Mouse (Mus musculus) limb, embryonic 14.5 days (tissue): Measurements from ENCODE around the gene Mtm1. TPM values are rescaled to one million over a fixed set of nuclear protein-coding genes. Genes with fewer than 3 reads are reported as not detected.

Source experiments
- ATAC-seq: fragments of 200-750 bp; cut with Nextera tagmentation; 2 replicates; pipeline ENCODE4 v1.8.0; 2017; ENCODE audit warnings: low read depth, moderate number of reproducible peaks, moderate TSS enrichment; ENCODE audit not compliant: low FRiP score
- DNase-seq: peaks from one replicate; pipeline ENCODE4 v3.0.0-alpha.2; 2015; ENCODE audit warnings: low spot score
- H3K27ac ChIP-seq: fragments of 300-500 bp; sonication (generic); replicated peaks from 2 replicates; pipeline ENCODE4 v1.5.1; 2014; ENCODE audit warnings: low read depth, mild to moderate bottlenecking, low read length, moderate library complexity, mixed read lengths
- H3K27me3 ChIP-seq: fragments of 300-500 bp; sonication (generic); 2 replicates; pipeline ENCODE4 v1.6.1; 2014; ENCODE audit warnings: low read length, mixed read lengths; ENCODE audit not compliant: control insufficient read depth, insufficient read depth
- H3K36me3 ChIP-seq: fragments of 300-500 bp; sonication (generic); 2 replicates; pipeline ENCODE4 v1.6.1; 2014; ENCODE audit warnings: mild to moderate bottlenecking, low read length, moderate library complexity, mixed read lengths; ENCODE audit not compliant: control insufficient read depth, insufficient read depth
- H3K4me1 ChIP-seq: fragments of 300-500 bp; sonication (generic); 2 replicates; pipeline ENCODE4 v1.6.1; 2014; ENCODE audit warnings: antibody characterized with exemption, low read length, mixed read lengths; ENCODE audit not compliant: control insufficient read depth, insufficient read depth
- H3K4me2 ChIP-seq: fragments of 300-500 bp; sonication (generic); replicated peaks from 2 replicates; pipeline ENCODE4 v1.6.1; 2014; ENCODE audit warnings: low read depth, mild to moderate bottlenecking, low read length, moderate library complexity; ENCODE audit not compliant: severe bottlenecking
- H3K4me3 ChIP-seq: fragments of 300-500 bp; sonication (generic); replicated peaks from 2 replicates; pipeline ENCODE4 v1.5.1; 2014; ENCODE audit warnings: low read length
- H3K9ac ChIP-seq: fragments of 300-500 bp; sonication (generic); 2 replicates; pipeline ENCODE4 v1.6.1; 2014; ENCODE audit warnings: mild to moderate bottlenecking, low read depth, low read length, moderate library complexity; ENCODE audit not compliant: severe bottlenecking
- H3K9me3 ChIP-seq: fragments of 300-500 bp; sonication (generic); 2 replicates; pipeline ENCODE4 v1.6.1; 2016; ENCODE audit warnings: low read length; ENCODE audit not compliant: control insufficient read depth
- POLR2A ChIP-seq: fragments of 200-500 bp; IDR thresholded peaks from 2 replicates; pipeline ENCODE4 v1.8.0; 2012; ENCODE audit warnings: inconsistent platforms, mild to moderate bottlenecking, moderate library complexity, borderline replicate concordance; ENCODE audit not compliant: insufficient read depth, insufficient read length; ENCODE audit errors: extremely low read depth
- WGBS: fragments of 180-500 bp; shearing (Covaris S2); extraction: QIAGEN DNeasy Blood & Tissue Kit; methylation state at CpG from one replicate; pipeline ENCODE4 v1.1.7; 2014; 5-methylcytosine and 5-hydroxymethylcytosine counted together
- polyA plus RNA-seq, 2 experiments: library from polyadenylated mRNA; depleted of rRNA in 1 of 2; stranded (reverse) in 1 of 2; unstranded in 1 of 2; fragments of >200 nt; fragmentation: Nextera tagmentation in 1 of 2; extraction: Ambion mirVana in 1 of 2; gene quantifications; 2 replicates each; pipeline versions ENCODE4 v1.2.1 to v1.2.3; 2012 to 2014

The Mtm1 gene
- polyA plus RNA-seq (2012; rRNA removed) (1.9 and 2.5 TPM in 2 replicates), polyA plus RNA-seq (2014; fragmentation: Nextera tagmentation; extraction: Ambion mirVana) (2.6 and 4.0 TPM in 2 replicates)

- no peaks in the 10 kb centered on the region; the same call in 1 of the 2 replicates for H3K27me3 ChIP-seq
These were observed at the start of gene Mtm1 for GRCm38 (mm10) chrX:71210467-71210866. TSS of gene Mtm1 (plus strand) at chrX:71210767.

GRCm38 (mm10) chrX:71181526-71181925, 29.0 kb upstream of the Mtm1 start:
- no peak for DNase-seq
- H3K4me3 ChIP-seq: no peak overlapping the region
- TF ChIP-seq POLR2A: no peak
- no peak overlapping the region for H3K27ac ChIP-seq
- H3K9me3 ChIP-seq: no peaks in the 10 kb centered on the region
- ATAC-seq: no peak
- no peaks in the 10 kb centered on the region for H3K27me3 ChIP-seq
- no peaks in the 10 kb centered on the region for H3K4me1 ChIP-seq
- no peaks in the 10 kb centered on the region for H3K36me3 ChIP-seq
- 80% methylated on average over 3 of the region's 3 CpGs for WGBS
- H3K4me2 ChIP-seq: no peak overlapping the region
- no peak overlapping the region for H3K9ac ChIP-seq

More at GRCm38 (mm10) chrX:71210467-71210866, at the start of gene Mtm1:
- H3K9me3 ChIP-seq: no peaks in the 10 kb centered on the region
- no peak within 1 kb of the TSS for H3K4me2 ChIP-seq
- DNase-seq (no peak), ATAC-seq (no peak)
- 86% methylated on average over 1 of the region's 1 CpGs for WGBS
- H3K4me3 ChIP-seq: no peak within 1 kb of the TSS
- H3K36me3 ChIP-seq: no peaks in the 10 kb centered on the region
- TF ChIP-seq POLR2A: no peak
- H3K4me1 ChIP-seq: no peaks in the 10 kb centered on the region
- H3K27ac ChIP-seq: no peak within 1 kb of the TSS
- H3K9ac ChIP-seq: no peak within 1 kb of the TSS

GRCm38 (mm10) chrX:71183671-71184070, 26.9 kb upstream of the Mtm1 start:
- no peak overlapping the region for H3K27ac ChIP-seq
- ATAC-seq (no peak), DNase-seq (no peak)
- H3K9ac ChIP-seq: no peak overlapping the region
- H3K4me2 ChIP-seq: no peak overlapping the region
- no peak overlapping the region for H3K4me3 ChIP-seq
- no peaks in the 10 kb centered on the region for H3K27me3 ChIP-seq
- H3K9me3 ChIP-seq: no peaks in the 10 kb centered on the region
- TF ChIP-seq POLR2A: no peak
- H3K36me3 ChIP-seq: no peaks in the 10 kb centered on the region
- 86% methylated on average over 4 of the region's 4 CpGs for WGBS
- H3K4me1 ChIP-seq: no peaks in the 10 kb centered on the region

DNA sequence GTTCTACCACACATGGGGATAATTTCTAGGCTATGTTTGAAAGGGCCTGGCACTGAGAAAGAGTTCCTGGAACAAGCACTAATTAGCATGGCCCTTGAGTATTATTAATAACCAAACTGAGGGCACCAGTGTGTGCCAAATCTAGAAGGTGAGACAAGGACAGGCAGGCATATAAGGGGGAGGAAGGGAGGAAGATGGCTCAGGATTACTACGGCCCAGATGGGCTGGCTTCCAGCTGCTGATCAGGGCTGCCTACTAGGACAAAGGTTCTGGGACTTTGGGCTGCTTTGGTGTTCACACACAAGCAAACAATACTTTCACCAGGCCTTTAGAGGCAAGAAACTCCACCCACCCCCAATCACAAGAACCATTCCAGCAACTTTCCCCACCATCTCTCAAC, 24.2 kb upstream of the Mtm1 start:
- no peak overlapping the region for H3K4me3 ChIP-seq
- no peak for ATAC-seq
- no peak overlapping the region for H3K9ac ChIP-seq
- no peak for TF ChIP-seq POLR2A
- H3K27me3 ChIP-seq: no peaks in the 10 kb centered on the region
- no peak for DNase-seq
- no peaks in the 10 kb centered on the region for H3K36me3 ChIP-seq
- no peak overlapping the region for H3K27ac ChIP-seq
- no peak overlapping the region for H3K4me2 ChIP-seq
- WGBS: 83% methylated on average over 1 of the region's 1 CpGs
- H3K9me3 ChIP-seq: no peaks in the 10 kb centered on the region
- H3K4me1 ChIP-seq: no peaks in the 10 kb centered on the region

DNA sequence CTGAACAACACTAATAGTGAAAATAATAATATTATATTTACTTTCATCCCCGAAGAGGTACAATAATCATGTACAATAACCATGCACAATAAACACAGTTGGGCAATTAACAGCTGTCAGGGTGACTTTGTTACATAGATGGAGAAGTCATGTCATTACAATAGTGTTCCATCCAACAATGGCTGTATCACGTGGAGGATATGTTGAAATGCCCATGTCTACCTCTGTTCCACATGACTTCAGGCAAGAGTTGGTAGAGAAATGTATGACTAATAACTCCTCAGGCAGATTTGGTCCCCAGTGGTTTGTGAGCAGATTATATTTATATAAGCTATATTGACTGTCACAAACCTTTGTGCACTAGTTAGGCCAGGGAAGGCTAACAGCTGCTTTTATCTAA, 5.8 kb upstream of the Mtm1 start:
- H3K27ac ChIP-seq: no peak overlapping the region
- H3K27me3 ChIP-seq: no peaks in the 10 kb centered on the region; the same call in 1 of the 2 replicates
- WGBS: 63% methylated on average over 2 of the region's 2 CpGs
- H3K4me2 ChIP-seq: no peak overlapping the region
- ATAC-seq (no peak), DNase-seq (no peak)
- no peaks in the 10 kb centered on the region for H3K36me3 ChIP-seq
- H3K4me3 ChIP-seq: no peak overlapping the region
- no peaks in the 10 kb centered on the region for H3K9me3 ChIP-seq
- TF ChIP-seq POLR2A: no peak
- H3K9ac ChIP-seq: no peak overlapping the region
- H3K4me1 ChIP-seq: no peaks in the 10 kb centered on the region
